Mouse (Mus musculus) liver, adult 2 months (tissue): ENCODE data around the gene Klhdc4. TPM values are rescaled to one million over a fixed set of nuclear protein-coding genes. Genes with fewer than 3 reads are reported as not detected.

Experiments
- DNase-seq: peaks from one replicate; pipeline ENCODE4 v3.0.0-alpha.2; 2011; ENCODE audit warnings: low read depth, low spot score; ENCODE audit errors: extremely low read depth
- H3K27ac ChIP-seq: fragments of 200-500 bp; replicated peaks from 2 replicates; pipeline ENCODE4 v1.5.1; 2012; ENCODE audit warnings: low read depth, mild to moderate bottlenecking, control low read depth, inconsistent platforms, low read length; ENCODE audit not compliant: insufficient read depth
- H3K27me3 ChIP-seq: fragments of 200-500 bp; 2 replicates; pipeline ENCODE4 v1.6.1; 2012; ENCODE audit warnings: mild to moderate bottlenecking, moderate library complexity, low read length, inconsistent platforms; ENCODE audit not compliant: control insufficient read depth, insufficient read depth
- H3K36me3 ChIP-seq: fragments of 200-500 bp; 2 replicates; pipeline ENCODE4 v1.6.1; 2012; ENCODE audit warnings: low read length, inconsistent platforms; ENCODE audit not compliant: control insufficient read depth, insufficient read depth
- H3K4me1 ChIP-seq: fragments of 200-500 bp; 2 replicates; pipeline ENCODE4 v1.6.1; 2011; ENCODE audit warnings: low read length; ENCODE audit not compliant: control insufficient read depth, insufficient read depth
- H3K4me3 ChIP-seq: fragments of 200-500 bp; 2 replicates; pipeline ENCODE4 v1.5.1; 2011; ENCODE audit warnings: low read depth, mild to moderate bottlenecking, control low read depth, low read length, moderate library complexity; ENCODE audit not compliant: insufficient read depth
- H3K79me2 ChIP-seq: fragments of 200-500 bp; 2 replicates; pipeline ENCODE4 v1.6.1; 2012; ENCODE audit warnings: inconsistent platforms, mild to moderate bottlenecking, low read length, moderate library complexity; ENCODE audit not compliant: control insufficient read depth, insufficient read depth
- H3K9ac ChIP-seq: fragments of 200-500 bp; 2 replicates; pipeline ENCODE4 v1.6.1; 2012; ENCODE audit warnings: low read depth, mild to moderate bottlenecking, control low read depth, inconsistent platforms, low read length
- CTCF ChIP-seq: fragments of 200-500 bp; IDR thresholded peaks from 2 replicates; pipeline ENCODE4 v1.5.1; 2011; ENCODE audit warnings: low read depth, low read length, control low read depth
- POLR2A ChIP-seq: fragments of 200-500 bp; IDR thresholded peaks from 2 replicates; pipeline ENCODE4 v1.6.1; 2011; ENCODE audit warnings: low read length, control low read depth; ENCODE audit not compliant: insufficient read depth; ENCODE audit errors: extremely low read depth
- WGBS: fragments of 180-500 bp; shearing (Covaris S2); methylation state at CpG from one replicate; pipeline ENCODE4 v1.1.7; 2018; 5-methylcytosine and 5-hydroxymethylcytosine counted together
- polyA plus RNA-seq: library from polyadenylated mRNA; depleted of rRNA; stranded (reverse); fragments of >200 nt; gene quantifications from 2 replicates; pipeline ENCODE4 v1.2.3, GENCODE M21; 2012; rRNA removed
- total RNA-seq: library from RNA; depleted of rRNA; stranded (reverse); fragments of >200 nt; gene quantifications from 2 replicates; pipeline ENCODE4 v1.2.3, GENCODE M21; 2014; rRNA removed

Gene Klhdc4
- total and polyA plus RNA-seq, 2 experiments, result 11.9 to 14.8 TPM

DNA sequence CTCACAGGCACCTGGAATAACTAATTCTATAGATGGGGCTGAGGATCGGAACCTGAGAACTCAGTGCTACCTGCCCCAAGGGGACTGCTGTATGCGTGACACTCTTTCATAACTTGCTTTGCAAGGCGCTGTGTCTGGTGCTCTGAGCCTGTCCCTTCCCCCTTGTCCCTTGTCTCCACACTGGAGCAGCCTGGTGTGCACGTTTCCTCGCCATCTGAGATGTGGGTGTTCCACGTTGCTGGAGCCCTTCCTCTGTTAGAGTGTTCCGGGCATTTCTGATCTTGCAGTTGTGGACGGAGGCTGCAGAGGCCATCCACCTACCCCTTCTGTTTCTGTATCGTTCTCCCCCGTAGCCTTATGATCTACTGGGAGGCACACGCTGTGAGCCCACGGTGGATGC is 70.9 kb downstream of the Klhdc4 start:
- Histone ChIP-seq H3K79me2 (no peaks in the 10 kb centered on the region), H3K27me3 (0 out of 2 replicates have a peak, but pooled peaks cover 2% of the 10 kb centered on the region), H3K27ac (no peak overlapping the region), H3K4me1 (no peaks in the 10 kb centered on the region), H3K4me3 (no peak overlapping the region), H3K9ac (no peak overlapping the region), H3K36me3 (no peaks in the 10 kb centered on the region)
- no peak for TF ChIP-seq POLR2A
- no peak for TF ChIP-seq CTCF
- 67% methylated on average over 12 of the region's 12 CpGs for WGBS
- no peak for DNase-seq

DNA sequence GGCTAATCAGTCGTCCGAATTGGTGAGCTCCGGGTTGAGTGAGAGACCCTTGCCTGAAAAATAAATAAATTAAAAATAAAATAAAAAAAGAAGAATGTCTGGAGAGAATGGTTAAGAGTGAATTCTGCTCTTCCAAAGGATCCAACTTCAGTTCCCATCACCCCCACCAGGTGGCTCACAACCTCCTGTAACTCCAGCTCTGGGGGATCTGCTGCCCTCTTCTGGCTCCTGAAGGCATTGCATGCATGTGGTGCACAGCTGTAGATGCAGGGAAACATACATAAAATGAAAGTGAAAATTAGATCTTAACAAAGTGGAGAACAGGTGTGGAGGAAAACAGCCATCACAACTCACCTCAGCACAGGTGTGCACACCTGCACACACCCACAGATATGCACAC is 78.0 kb downstream of the Klhdc4 start:
- 13% methylated on average over 3 of the region's 3 CpGs for WGBS
- TF ChIP-seq POLR2A (no peak), CTCF (peak; percentile 84)

DNA sequence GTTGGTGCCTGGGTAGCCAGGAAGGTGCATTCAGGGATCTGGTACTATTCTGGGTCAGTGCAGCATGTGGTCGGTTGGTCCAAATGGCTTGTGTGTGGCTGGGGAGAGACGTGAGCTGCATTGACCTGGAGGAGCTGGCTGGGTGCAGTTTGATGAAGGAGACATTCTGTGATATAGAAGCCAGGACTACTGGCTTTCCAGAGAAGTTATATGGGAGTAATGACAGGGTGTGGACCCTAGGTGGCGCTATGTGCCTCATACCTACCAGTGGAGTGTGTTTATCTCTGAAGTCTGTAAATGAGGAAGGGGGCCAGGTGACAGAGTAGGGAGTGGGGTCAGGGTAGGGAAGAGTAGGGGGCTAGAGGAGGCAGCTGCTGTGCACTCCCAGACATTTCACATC is 78.9 kb downstream of the Klhdc4 start:
- H3K4me3 ChIP-seq, result no peak overlapping the region
- H3K9ac ChIP-seq, result no peak overlapping the region
- 32% methylated on average over 3 of the region's 3 CpGs for WGBS
- H3K27me3 ChIP-seq, result peaks cover 9% of the 10 kb centered on the region
- no peaks in the 10 kb centered on the region for H3K36me3 ChIP-seq
- no peaks in the 10 kb centered on the region for H3K79me2 ChIP-seq
- H3K4me1 ChIP-seq, result no peaks in the 10 kb centered on the region
- DNase-seq, result no peak
- TF ChIP-seq POLR2A, result no peak
- no peak for TF ChIP-seq CTCF
- H3K27ac ChIP-seq, result no peak overlapping the region

More for the DNA sequence above, 78.0 kb downstream of the Klhdc4 start:
- no peaks in the 10 kb centered on the region for H3K4me1 ChIP-seq
- no peaks in the 10 kb centered on the region for H3K36me3 ChIP-seq
- H3K79me2 ChIP-seq, result no peaks in the 10 kb centered on the region
- no peak overlapping the region for H3K9ac ChIP-seq
- H3K27me3 ChIP-seq, result peaks cover 9% of the 10 kb centered on the region
- DNase-seq, result peak; percentile 24
- H3K27ac ChIP-seq, result no peak overlapping the region
- no peak overlapping the region for H3K4me3 ChIP-seq

DNA sequence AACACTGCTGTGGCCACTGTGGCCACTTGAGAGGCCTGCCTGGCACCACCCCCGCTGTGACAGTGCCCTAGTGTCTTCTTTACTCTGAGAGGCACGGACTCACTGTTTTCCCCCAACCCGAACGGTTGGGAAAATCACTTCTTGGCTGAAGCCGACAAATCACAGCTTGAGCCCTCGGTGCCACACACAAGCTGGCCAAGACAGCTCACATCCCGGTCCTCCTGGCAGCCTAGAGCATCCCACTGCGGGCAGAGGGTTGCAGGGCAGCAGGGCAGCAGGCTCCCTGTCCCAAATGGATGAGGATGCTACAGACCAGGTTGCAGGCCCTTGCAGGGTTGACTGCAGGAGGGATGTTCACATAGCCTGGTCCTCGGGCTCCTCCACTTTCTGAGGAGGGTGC is 79.9 kb downstream of the Klhdc4 start:
- no peak for DNase-seq
- Histone ChIP-seq H3K27me3 (peaks cover 9% of the 10 kb centered on the region), H3K79me2 (no peaks in the 10 kb centered on the region), H3K9ac (no peak overlapping the region), H3K4me1 (no peaks in the 10 kb centered on the region), H3K27ac (no peak overlapping the region), H3K36me3 (no peaks in the 10 kb centered on the region), H3K4me3 (no peak overlapping the region)
- TF ChIP-seq CTCF, result no peak
- no peak for TF ChIP-seq POLR2A
- WGBS, result 78% methylated on average over 9 of the region's 9 CpGs

Other genes starting within 250 kb of the Klhdc4 start
- 61.9 and 79.7 TPM in 2 replicates for gene Map1lc3b, start 239.2 kb downstream of the Klhdc4 start, total RNA-seq
- 45.9 and 48.2 TPM in 2 replicates for gene Map1lc3b, start 239.2 kb downstream of the Klhdc4 start, polyA plus RNA-seq
- 9.2 and 14.8 TPM in 2 replicates for gene Zcchc14, start 176.7 kb downstream of the Klhdc4 start, total RNA-seq
- 13.0 and 15.6 TPM in 2 replicates for gene Zcchc14, start 176.7 kb downstream of the Klhdc4 start, polyA plus RNA-seq
- gene Jph3, start 99.9 kb downstream of the Klhdc4 start, total RNA-seq, result not detected in 2 replicates
- gene Jph3, start 99.9 kb downstream of the Klhdc4 start, polyA plus RNA-seq, result not detected in 2 replicates
- gene Slc7a5, start 78.1 kb upstream of the Klhdc4 start, total RNA-seq, result 1.1 and 1.9 TPM in 2 replicates
- 2.3 and 4.5 TPM in 2 replicates for gene Slc7a5, start 78.1 kb upstream of the Klhdc4 start, polyA plus RNA-seq
- gene Car5a, start 115.3 kb upstream of the Klhdc4 start, total RNA-seq, result 90.5 and 92.0 TPM in 2 replicates
- gene Car5a, start 115.3 kb upstream of the Klhdc4 start, polyA plus RNA-seq, result 203 and 352 TPM in 2 replicates
- gene Banp, start 120.2 kb upstream of the Klhdc4 start, total RNA-seq, result 9.8 and 19.7 TPM in 2 replicates
- gene Banp, start 120.2 kb upstream of the Klhdc4 start, polyA plus RNA-seq, result 24.5 and 38.2 TPM in 2 replicates